Mouse (Mus musculus): ENCODE data around the gene Sarnp.

The Sarnp gene

DNA sequence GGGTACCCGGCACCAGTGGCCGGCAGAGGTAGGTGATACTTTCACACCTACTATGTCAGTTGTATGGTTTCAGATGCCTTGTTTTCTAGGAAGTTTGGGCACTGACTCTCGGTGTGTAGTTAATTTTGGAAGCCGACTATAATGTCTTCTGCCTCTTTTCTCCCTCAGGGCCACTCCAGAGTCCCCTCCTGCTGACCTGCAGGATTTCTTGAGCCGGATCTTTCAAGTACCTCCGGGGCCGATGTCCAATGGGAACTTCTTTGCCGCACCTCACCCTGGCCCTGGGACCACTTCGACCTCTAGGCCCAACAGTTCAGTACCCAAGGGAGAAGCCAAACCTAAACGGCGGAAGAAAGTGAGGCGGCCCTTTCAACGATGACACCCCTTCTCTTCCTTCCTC is at the start of gene Sarnp:
Gene Sarnp (plus strand): TSS at position 301 of the 400 bp plus-strand sequence.
- no peak for DNase-seq

DNA sequence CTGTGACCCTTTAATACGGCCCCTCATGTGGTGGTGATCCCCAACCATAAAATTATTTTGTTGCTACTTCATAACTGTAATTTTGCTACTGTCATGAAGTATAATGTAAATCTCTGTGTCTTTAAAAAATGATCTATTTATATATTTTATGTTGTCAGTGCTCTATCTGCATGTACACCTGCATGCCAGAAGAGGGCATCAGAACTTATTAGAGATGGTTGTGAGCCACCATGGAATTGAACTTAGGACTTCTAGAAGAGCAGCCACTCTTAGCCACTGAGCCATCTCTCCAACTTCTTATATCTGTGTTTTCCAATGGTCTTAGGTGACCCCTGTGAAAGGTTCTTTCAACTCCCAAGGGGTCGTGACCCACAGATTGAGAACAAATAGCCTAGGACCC is 44.2 kb upstream of the Sarnp start:
- no peak for DNase-seq

DNA sequence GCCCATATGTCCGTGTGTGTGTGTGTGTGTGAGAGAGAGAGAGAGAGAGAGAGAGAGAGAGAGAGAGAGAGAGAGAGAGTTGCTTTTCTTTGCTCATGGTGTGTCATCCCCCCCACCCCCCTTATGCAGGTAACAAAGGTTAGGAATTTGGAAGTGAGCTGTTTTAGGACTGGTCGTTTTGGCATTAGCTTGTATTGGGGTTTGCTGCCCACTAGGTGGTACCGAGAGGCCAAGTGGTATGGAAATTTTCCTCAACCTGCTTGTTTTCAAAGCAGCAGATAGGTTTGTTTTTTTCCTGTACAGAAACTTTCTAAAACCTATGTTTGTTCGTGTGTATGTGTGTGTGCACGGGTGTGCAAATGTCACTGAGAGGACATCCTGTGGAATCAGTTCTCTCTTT is 43.4 kb upstream of the Sarnp start:
- DNase-seq = no peak

DNA sequence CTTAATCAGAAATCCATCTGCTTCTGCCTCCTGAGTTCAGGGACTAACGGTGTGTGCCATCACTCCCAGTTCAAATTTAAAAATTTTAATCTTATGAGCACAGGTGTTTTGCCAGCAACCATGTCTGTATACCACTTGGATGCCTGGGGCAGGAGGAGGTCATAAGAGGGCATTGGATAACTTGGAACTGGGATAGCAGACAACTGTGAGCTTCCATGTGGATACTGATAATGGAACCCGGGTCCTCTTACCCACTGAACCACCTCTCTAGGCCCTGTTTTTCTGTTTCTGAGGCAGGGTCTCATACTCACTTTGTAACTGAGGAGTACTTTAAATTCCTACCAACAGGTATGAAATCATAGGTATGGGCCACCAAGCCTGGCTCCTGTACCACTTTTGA is 38.7 kb upstream of the Sarnp start:
- DNase-seq = no peak

DNA sequence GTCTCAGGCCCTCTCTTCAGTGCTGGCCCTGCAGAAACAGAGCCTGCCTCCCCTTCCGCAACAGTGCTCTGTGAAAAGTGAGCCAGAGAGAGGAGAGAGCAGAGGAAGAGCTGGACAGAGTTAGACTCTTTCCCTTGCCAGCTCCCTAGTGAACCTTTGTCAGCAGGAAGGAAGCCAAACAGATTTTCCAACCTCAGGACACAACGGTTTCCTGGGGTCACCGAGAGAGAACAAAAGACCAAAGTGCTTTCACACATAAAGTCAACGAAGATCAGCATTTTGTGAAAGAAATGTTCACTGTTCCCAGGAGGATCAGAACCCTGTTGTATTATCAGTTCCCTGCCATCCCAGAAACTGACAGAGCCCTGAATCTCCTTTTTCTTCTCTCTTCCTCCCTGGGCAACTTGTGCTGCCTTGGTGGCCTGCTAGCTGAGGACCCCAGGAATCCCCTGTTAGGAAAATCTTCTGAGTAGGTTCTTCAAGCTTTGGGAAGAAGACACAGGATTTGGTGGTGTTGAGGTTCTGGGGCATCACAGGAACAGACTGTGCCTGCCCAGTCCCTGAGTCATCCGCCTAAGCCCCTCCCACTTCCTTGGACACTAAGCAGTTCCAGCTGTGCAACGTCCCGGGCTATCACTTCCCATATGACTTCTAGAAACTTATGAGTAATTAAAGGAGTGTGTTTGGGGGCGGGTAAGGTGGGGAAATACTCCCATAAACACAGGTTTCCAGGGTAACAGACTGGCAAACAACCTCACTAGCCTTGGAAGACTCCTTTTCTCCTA is 37.9 kb upstream of the Sarnp start:
- DNase-seq = peak; percentile 88

DNA sequence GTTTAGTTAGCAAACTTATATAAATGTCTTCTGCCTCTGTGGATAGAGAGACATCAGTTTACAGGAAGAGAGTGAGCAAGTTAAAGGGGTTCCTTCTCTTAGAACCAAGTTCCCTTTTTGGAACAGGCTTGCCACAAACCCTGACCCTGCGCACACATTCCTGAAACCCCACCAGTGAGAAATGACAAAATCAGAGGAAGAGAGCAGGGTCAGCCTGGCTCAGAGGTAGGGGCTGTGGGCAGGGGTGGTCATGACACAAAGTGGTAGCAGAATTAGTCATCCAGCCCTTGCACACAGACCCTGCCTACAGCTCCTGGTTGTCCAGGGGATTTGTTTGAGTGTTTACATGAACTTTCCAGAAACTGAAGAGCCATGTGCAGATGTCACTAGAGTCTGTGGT is 36.9 kb upstream of the Sarnp start:
- DNase-seq = no peak

DNA sequence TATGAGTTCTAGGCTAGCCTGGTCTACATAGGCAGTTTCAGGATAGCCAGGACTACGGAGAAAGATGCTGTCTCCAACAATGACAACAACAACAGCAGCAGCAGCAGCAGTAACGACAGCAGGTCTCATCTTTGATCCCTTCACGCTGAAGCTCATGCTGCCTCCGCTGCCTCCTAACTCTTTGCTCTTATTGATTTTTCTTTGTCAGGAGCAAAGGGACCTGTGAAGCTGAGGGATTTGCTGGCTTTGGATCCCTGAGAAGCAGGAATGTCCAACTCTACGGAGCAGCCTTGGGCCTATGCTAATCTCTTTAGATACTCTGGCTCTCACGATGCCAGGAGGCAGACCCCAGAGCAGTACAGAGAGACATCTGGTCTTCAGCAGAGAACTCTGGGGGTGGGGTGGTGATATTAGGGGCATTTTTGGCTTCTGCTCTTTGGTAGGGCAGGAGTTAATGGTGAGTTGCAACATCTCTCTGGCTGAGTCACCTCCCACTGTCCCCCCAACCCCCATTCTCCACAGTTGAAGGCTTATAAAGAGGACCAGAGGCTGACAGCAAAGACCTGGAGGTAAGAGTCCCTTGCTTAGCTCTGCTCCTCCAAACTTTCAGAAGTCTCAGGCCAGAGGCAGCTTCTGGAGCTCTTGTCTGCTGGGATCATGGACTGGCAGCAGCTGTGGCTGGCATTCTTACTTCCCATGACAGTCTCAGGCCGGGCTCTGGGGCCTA is 26.6 kb upstream of the Sarnp start, which contains the start of gene Mmp19:
Gene Mmp19 (plus strand): TSS at position 513 of the 727 bp plus-strand sequence.
- DNase-seq = no peak

DNA sequence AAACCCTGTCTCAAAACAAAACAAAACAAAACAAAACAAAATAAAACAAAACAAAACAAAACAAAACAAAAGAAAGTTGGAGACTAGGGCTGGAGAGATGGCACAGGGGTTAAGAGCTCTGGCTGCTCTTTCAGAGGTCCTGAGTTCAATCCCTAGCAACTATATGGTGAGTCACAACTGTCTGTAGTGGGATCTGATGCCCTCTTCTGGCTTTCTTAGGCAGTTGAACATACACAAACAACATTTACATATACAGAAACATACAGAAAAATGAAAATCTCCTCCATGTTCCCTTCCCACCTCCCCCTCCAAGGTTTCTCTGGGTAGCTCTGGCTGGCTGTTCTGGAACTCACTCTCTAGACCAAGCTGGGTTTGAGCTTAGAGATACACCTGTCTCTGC is 25.1 kb upstream of the Sarnp start:
- no peak for DNase-seq

DNA sequence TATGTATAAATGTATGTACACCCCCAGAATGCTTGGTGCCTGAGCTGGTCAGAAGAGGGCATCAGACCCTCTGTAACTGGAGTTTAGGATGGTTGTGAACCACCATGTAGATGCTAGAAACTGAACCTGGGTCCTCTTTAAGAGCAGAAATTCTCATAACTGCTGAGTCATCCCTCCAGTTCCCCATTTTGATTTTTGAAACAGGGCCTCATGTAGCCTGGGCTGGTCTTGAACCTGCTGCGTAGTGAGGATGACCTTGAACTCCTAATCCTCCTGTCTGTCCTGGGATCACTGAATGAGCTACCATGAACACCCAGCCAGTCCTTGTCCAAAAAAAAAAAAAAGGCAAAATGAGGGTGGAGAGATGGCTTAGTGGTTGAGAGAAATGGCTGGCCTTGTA is 23.9 kb upstream of the Sarnp start:
- DNase-seq = no peak

DNA sequence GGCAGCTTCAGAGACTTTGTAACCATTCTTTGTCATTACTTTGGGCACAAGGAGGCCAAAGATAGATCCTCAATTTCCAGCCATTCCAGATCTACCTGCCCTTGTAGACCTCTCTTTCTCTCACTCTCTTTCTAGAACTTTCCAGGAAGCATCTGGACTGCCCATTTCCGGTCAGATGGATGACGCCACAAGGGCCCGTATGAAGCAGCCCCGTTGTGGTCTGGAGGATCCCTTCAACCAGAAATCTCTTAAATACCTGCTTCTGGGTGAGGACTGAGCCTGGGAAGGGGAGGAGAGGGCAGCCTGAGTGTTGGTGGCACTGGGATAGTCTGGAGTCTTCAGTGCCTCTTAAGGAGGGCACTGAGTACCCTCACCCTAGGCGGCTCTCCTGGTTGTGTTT is 22.7 kb upstream of the Sarnp start:
- DNase-seq = no peak

DNA sequence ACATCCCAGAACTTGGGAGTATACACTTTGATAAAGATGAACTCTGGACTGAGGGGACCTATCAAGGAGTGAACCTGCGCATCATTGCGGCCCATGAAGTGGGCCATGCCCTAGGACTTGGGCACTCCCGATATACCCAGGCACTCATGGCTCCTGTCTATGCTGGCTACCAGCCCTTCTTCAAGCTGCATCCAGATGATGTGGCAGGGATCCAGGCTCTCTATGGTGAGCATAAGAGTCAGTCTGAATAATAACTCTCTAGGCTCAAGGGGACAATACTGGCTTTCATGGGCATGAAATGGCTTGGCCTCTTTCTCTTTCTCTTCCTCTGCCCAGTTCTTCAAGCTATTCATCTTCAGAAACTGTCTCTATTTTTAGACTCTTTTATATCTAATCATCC is 21.6 kb upstream of the Sarnp start:
- DNase-seq = no peak

DNA sequence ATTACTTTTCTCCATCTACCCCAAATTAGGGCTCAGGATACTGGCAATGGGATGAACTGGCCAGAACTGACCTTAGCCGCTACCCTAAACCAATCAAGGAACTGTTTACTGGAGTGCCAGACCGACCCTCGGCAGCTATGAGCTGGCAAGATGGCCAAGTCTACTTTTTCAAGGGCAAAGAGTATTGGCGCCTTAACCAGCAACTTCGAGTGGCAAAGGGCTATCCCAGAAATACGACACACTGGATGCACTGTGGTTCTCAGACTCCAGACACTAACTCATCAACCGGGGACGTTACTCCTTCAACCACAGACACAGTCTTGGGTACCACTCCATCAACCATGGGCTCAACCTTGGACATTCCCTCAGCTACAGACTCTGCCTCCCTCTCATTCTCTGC is 18.5 kb upstream of the Sarnp start:
- DNase-seq = no peak

DNA sequence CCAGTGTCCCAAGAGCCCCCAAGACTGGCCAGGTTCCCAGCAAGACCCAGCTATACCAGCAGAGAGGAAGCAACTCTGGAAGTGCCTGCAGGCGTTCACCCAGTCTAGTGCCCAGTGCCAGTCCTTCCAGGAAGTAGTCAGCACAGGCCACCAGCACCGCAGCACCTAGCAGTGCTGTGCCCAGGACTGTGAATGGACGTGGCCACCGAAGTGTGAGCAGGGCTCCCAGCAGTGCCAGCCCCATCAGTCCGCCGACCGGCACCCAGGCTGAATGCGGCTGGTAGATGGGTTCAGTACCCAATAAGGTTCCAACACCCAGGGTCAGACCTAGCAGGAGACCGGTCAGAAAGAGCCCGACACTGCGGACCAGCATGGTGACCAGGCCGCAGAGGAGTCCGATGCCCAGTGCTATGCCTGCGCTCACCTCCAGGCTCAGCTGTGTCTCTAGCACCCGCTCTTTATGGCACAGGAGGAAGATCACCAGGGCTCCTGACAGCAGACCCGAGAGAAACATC is 15.1 kb upstream of the Sarnp start:
- DNase-seq = no peak

DNA sequence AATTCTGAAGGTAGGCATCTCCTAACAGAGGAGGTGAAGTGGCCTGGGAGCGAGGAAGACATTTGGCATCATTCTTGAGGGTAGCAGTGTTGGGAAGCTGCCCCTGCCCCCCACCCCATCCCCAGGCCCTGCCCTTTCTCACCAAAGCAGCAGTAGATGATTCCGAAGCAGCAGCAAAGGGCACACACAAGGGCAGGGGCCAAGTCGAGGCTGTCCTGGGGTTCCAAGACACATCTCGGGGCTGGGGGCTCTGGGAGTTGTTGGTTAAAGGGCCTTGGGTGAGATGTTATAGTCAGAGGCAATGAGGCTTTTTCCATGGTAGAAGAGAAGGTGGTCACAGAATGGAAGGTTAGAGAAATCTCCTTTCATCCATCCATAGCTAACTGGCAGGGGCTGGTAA is 14.2 kb upstream of the Sarnp start:
- DNase-seq = no peak

DNA sequence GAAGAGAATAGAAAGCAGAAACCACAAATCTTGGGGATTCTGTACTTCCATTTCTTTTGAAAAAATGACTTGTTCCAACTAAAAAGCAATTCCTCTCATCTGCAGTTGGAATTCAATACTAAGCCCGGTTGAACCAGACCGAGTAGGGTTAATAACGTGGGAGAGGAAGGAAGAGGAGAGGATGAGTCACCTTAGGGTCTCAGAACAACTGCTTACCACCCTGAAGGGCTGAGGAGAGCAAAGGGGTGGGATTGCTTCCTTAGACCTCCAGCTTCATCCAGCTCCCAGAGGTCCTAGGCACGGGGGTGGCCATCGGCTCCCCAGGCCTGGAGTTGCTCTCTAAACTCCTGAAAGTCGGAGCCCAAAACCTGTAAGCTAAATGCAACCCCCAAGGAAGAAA is 13.8 kb upstream of the Sarnp start:
- no peak for DNase-seq

DNA sequence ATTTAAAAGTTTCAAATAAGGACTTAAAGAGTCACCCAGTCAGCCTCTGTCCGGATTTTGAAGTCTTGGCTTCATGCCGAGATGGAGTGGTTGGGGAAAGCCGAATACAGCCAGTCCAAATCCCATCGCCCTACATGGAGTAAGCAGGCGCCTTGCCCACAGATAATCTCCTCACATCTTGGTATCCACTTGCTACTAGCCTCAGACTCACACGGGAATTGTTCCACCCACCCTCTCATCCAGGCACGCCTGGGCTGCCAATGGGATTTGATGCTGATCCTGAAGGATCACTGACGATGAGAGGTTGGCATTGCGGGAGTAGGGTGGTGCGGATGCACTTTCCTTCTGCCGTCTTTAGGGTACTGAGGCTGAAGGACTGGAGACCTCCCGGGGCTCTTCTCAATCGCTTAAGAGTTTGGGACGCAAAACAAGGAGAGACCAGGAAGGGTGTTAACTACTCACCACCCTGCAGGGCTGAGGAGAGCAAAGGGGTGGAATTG is 13.3 kb upstream of the Sarnp start, which contains the start of gene Dnajc14:
Gene Dnajc14 (plus strand): TSS at position 292 of the 500 bp plus-strand sequence.
- DNase-seq = peak; percentile 77

DNA sequence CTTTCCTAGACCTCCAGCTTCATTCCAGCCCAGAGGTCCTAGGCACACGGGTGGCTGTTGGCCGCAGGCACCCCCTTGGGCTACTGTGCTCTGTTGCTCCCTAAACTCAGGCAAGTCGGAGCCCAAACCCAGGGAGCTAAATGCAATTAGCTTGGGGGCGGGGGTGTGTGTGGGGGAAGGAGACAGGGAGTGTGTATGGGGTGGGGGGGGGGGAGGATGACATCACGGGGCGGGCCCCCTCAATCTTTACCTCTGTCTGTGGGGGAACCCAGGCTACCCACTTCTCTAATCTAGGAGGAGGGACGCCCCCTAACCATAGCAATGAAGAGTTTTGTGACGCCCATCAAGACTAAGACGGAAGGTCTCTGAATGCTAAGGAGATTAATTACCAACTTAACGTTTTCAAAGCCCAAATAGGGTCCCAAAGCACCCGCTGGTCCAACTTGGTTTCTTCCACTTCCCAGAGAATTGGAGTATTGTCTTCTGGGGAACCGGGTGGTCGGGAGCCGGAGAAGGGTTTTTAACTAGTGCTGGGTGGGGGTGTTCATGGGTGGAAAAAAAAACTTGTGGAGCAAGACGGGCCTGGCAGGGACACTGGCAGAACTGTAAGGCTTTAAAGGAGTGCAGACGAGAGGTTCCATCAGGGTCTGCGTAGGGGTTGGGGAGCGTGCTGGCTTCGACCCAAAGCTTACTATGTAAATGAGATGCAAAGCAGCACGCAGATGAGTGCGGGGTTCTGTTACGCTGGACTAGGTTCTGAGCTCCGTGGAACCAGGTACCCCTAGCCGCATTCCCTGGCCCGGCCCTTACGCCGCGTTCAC is 12.7 kb upstream of the Sarnp start, which contains the start of gene Tmem198b:
Gene Tmem198b (minus strand): TSS at position 100 of the 821 bp plus-strand sequence.
- peak; percentile 79 for DNase-seq

DNA sequence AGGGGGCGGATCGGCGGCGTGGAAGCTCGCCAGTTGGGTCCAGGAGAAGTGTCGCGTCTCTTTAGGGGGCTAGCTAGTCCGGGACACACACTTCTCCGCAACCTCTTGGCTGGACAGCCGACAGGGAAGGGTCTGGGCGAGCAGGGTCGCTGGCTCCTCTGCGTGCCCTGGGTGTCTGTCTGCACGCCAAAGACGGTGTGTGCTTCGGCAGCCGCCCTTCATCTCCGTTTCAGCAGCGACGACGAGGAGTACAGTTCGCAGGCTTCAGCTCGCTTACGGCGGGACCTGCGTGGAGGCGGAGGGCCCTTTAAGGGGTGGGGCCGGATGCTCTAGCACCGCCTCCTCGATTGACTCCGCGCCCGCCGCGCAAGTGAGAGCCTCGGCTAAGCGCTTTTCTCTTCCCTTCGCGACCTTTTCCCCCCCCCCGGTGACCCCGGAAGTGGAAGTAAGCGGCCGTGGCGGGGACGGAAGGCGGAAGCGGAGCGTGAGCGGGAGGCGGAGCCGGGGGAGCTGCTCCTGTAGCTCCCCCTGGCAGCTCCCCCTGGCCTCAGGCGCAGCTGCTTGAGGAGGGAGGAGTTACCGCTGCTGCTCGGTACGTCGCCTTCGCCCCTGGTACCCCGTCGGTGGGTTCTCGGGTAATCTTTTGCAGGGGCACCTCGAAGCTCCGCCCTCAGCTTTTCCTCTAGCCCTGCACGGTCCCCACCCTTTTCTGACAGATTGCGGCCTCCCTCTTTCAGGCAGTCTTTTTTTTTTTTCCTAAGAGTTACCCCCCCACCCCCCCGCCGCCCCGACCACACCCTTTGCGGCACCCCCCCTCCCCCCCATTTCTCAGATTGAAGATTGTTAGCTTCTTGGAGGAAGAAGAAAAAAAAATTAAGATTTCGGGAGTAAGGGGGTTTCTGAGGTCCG is 11.8 kb upstream of the Sarnp start:
- peak; percentile 99 for DNase-seq

DNA sequence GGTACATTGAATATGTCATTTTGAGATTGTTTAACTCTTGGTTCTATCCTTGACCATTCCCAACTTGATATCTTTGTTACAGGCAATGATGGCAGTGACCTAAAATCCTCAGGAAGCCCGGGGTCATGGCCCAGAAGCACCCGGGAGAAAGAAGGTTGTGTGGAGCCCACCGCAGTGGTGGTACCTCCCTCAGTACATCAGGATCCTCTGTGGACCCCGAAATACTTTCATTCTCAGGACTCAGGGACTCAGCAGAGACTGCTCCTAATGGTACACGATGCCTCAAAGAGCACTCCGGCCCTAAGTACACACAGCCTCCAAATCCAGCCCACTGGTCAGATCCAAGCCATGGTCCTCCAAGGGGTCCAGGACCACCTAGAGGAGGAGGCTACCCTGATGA is 11.0 kb upstream of the Sarnp start:
- DNase-seq = no peak

DNA sequence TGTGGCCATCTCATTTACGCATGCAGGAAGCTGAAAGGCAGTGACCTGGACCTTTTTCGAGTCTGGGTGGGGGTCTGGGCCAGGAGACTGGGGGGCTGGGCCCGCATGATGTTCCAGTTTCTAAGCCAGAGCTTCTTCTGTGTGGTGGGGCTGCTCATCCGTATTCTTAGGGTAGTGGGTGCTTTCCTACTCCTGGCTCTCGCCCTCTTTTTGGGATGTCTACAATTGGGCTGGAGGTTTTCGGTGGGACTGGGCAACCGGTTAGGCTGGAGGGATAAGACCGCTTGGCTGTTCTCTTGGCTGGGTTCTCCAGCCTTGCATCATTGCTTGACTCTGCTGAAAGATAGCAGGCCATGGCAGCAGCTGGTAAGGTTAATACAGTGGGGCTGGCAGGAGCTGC is 10.1 kb upstream of the Sarnp start:
- DNase-seq = no peak

DNA sequence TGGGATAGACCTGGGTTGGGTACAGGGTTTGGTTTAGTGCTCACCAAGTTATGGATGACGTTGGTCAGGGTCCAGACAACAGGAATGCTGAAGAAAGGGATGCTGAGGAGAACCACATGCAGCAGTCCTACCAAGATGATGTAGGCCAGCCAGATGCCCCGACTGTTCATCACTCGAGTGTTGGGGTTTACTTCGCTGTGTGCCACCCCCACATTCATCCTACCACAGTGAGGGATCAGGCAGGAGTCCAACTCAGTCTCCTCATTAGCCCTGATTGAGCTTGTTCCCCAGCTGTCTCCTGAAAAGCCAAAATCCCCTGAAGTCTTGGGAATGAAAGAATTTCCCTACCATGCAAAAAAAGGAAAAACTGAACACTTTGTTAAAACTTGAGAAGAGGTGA is 3.1 kb downstream of the Sarnp start:
- DNase-seq = no peak
